Mouse (Mus musculus) lung, postnatal 0 days (tissue): ENCODE data around the gene Prmt3. TPM values are rescaled to one million over a fixed set of nuclear protein-coding genes. Genes with fewer than 3 reads are reported as not detected.

ENCODE experiments used
- ATAC-seq: fragments of 200-750 bp; cut with Nextera tagmentation; 2 replicates; pipeline ENCODE4 v1.8.0; 2017; ENCODE audit warnings: moderate library complexity
- DNase-seq: peaks from one replicate; pipeline ENCODE4 v3.0.0-alpha.2; 2016; ENCODE audit warnings: low spot score
- H3K27ac ChIP-seq: fragments of 300-500 bp; sonication (generic); 2 replicates; pipeline ENCODE4 v1.5.1; 2014; ENCODE audit warnings: antibody characterized with exemption, mild to moderate bottlenecking, low read length, mixed read lengths
- H3K27me3 ChIP-seq: fragments of 300-500 bp; sonication (generic); replicated peaks from 2 replicates; pipeline ENCODE4 v1.6.1; 2014; ENCODE audit warnings: low read length, mixed read lengths; ENCODE audit not compliant: insufficient read depth
- H3K36me3 ChIP-seq: fragments of 300-500 bp; sonication (generic); 2 replicates; pipeline ENCODE4 v1.6.1; 2014; ENCODE audit warnings: low read length, mixed read lengths; ENCODE audit not compliant: insufficient read depth
- H3K4me1 ChIP-seq: fragments of 300-500 bp; sonication (generic); 2 replicates; pipeline ENCODE4 v1.6.1; 2014; ENCODE audit warnings: antibody characterized with exemption, low read depth, low read length, mixed read lengths; ENCODE audit not compliant: insufficient read depth
- H3K4me2 ChIP-seq: fragments of 300-500 bp; sonication (generic); replicated peaks from 2 replicates; pipeline ENCODE4 v1.6.1; 2014; ENCODE audit warnings: low read depth, mild to moderate bottlenecking, low read length, moderate library complexity, mixed read lengths
- H3K4me3 ChIP-seq: fragments of 300-500 bp; sonication (generic); 2 replicates; pipeline ENCODE4 v1.5.1; 2014; ENCODE audit warnings: low read depth, low read length
- H3K9ac ChIP-seq: fragments of 300-500 bp; sonication (generic); replicated peaks from 2 replicates; pipeline ENCODE4 v1.6.1; 2014; ENCODE audit warnings: low read depth, mild to moderate bottlenecking
- H3K9me3 ChIP-seq: fragments of 300-500 bp; sonication (generic); 2 replicates; pipeline ENCODE4 v1.6.1; 2016; ENCODE audit warnings: low read length, mixed read lengths
- CTCF ChIP-seq: IDR thresholded peaks from 2 replicates; pipeline ENCODE4 v1.5.1; 2016; ENCODE audit warnings: antibody characterized with exemption, mild to moderate bottlenecking
- EP300 ChIP-seq: IDR thresholded peaks from 2 replicates; pipeline ENCODE4 v1.6.1; 2016; ENCODE audit warnings: antibody characterized with exemption, mild to moderate bottlenecking, control low read depth
- WGBS: fragments of 180-500 bp; shearing (Covaris S2); extraction: QIAGEN DNeasy Blood & Tissue Kit; methylation state at CpG from one replicate; pipeline ENCODE4 v1.1.7; 2014; 5-methylcytosine and 5-hydroxymethylcytosine counted together
- polyA plus RNA-seq: library from polyadenylated mRNA; unstranded; fragments of >200 nt; fragmentation: Nextera tagmentation; extraction: Ambion mirVana; gene quantifications from 2 replicates; pipeline ENCODE4 v1.2.1, GENCODE M21; 2015

Gene Prmt3
- polyA plus RNA-seq, 1 experiment from 2014 or later: 15.9 TPM

GRCm38 (mm10) chr7:49768509-49768908 lies 9.6 kb upstream of the Prmt3 start:
- no peak for ATAC-seq
- no peak for DNase-seq
- no peaks in the 10 kb centered on the region for H3K36me3 ChIP-seq
- no peak overlapping the region for H3K9ac ChIP-seq
- no peaks in the 10 kb centered on the region for H3K4me1 ChIP-seq
- no peak overlapping the region for H3K4me2 ChIP-seq
- H3K27me3 ChIP-seq: no peaks in the 10 kb centered on the region
- 66% methylated on average over 9 of the region's 9 CpGs for WGBS
- H3K27ac ChIP-seq: no peak overlapping the region
- no peak for TF ChIP-seq EP300
- TF ChIP-seq CTCF: no peak
- H3K9me3 ChIP-seq: no peaks in the 10 kb centered on the region
- H3K4me3 ChIP-seq: no peak overlapping the region

GRCm38 (mm10) chr7:49774396-49774795 lies 3.8 kb upstream of the Prmt3 start:
- no peak overlapping the region for H3K9ac ChIP-seq
- H3K27me3 ChIP-seq: no peaks in the 10 kb centered on the region
- H3K4me1 ChIP-seq: peaks cover 4% of the 10 kb centered on the region; the same call in 1 of the 2 replicates
- ATAC-seq: no peak
- no peak overlapping the region for H3K27ac ChIP-seq
- WGBS: 85% methylated on average over 2 of the region's 2 CpGs
- H3K9me3 ChIP-seq: no peaks in the 10 kb centered on the region
- no peaks in the 10 kb centered on the region for H3K36me3 ChIP-seq
- no peak overlapping the region for H3K4me3 ChIP-seq
- TF ChIP-seq CTCF (no peak), EP300 (no peak)
- H3K4me2 ChIP-seq: no peak overlapping the region
- no peak for DNase-seq

GRCm38 (mm10) chr7:49777585-49777984 lies 561 bp upstream of the Prmt3 start:
- TF ChIP-seq EP300 (no peak), CTCF (no peak)
- Histone ChIP-seq H3K4me3 (no peak overlapping the region), H3K9me3 (no peaks in the 10 kb centered on the region), H3K9ac (no peak overlapping the region), H3K4me2 (no peak overlapping the region; the same call in 1 of the 2 replicates), H3K27me3 (no peaks in the 10 kb centered on the region), H3K27ac (no peak overlapping the region), H3K36me3 (no peaks in the 10 kb centered on the region), H3K4me1 (peaks cover 8% of the 10 kb centered on the region; the same call in 1 of the 2 replicates)
- DNase-seq: no peak
- ATAC-seq: no peak
- WGBS: 44% methylated on average over 3 of the region's 3 CpGs

GRCm38 (mm10) chr7:49778904-49779615 lies 914 bp downstream of the Prmt3 start:
- Histone ChIP-seq H3K4me2 (peak overlapping the region; percentile 94), H3K9ac (no peak overlapping the region), H3K4me1 (peaks cover 8% of the 10 kb centered on the region; the same call in 1 of the 2 replicates), H3K27me3 (no peaks in the 10 kb centered on the region), H3K36me3 (no peaks in the 10 kb centered on the region), H3K27ac (no peak overlapping the region), H3K4me3 (peak overlapping the region; percentile 65), H3K9me3 (no peaks in the 10 kb centered on the region)
- TF ChIP-seq CTCF: 0 out of 2 replicates have a peak, but pooled peaks have one; percentile 9
- no peak for TF ChIP-seq EP300
- DNase-seq: no peak
- no peak for ATAC-seq
- WGBS: 59% methylated on average over 12 of the region's 12 CpGs

GRCm38 (mm10) chr7:49783017-49783416 lies 4.9 kb downstream of the Prmt3 start:
- ATAC-seq: no peak
- no peak for DNase-seq
- no peak for TF ChIP-seq CTCF
- TF ChIP-seq EP300: no peak
- Histone ChIP-seq H3K4me2 (no peak overlapping the region), H3K27ac (no peak overlapping the region), H3K27me3 (no peaks in the 10 kb centered on the region), H3K9me3 (no peaks in the 10 kb centered on the region), H3K36me3 (peaks cover 6% of the 10 kb centered on the region; the same call in 1 of the 2 replicates), H3K9ac (no peak overlapping the region), H3K4me3 (no peak overlapping the region), H3K4me1 (peaks cover 8% of the 10 kb centered on the region; the same call in 1 of the 2 replicates)
- 93% methylated on average over 2 of the region's 2 CpGs for WGBS

- no peaks in the 10 kb centered on the region for H3K4me1 ChIP-seq
- H3K4me3 ChIP-seq: no peak overlapping the region
- H3K27me3 ChIP-seq: no peaks in the 10 kb centered on the region
- no peaks in the 10 kb centered on the region for H3K9me3 ChIP-seq
- no peak for DNase-seq
- 97% methylated on average over 7 of the region's 7 CpGs for WGBS
- no peak for ATAC-seq
- H3K36me3 ChIP-seq: peaks cover 6% of the 10 kb centered on the region; the same call in 1 of the 2 replicates
- TF ChIP-seq CTCF (no peak), EP300 (no peak)
- no peak overlapping the region for H3K4me2 ChIP-seq
- no peak overlapping the region for H3K27ac ChIP-seq
- H3K9ac ChIP-seq: no peak overlapping the region
Observed at GRCm38 (mm10) chr7:49785141-49785540, 7.0 kb downstream of the Prmt3 start.
